Mouse (Mus musculus) gonadal fat pad, adult 2 months (tissue): ENCODE results near the gene Gm20741. TPM values are rescaled to one million over a fixed set of nuclear protein-coding genes. Genes with fewer than 3 reads are reported as not detected.

Experiments used
- DNase-seq: peaks from one replicate; pipeline ENCODE4 v3.0.0-alpha.2; 2012; ENCODE audit warnings: low read depth
- polyA plus RNA-seq: library from polyadenylated mRNA; depleted of rRNA; stranded (reverse); fragments of >200 nt; gene quantifications from 2 replicates; pipeline ENCODE4 v1.2.3, GENCODE M21; 2012; rRNA removed

Gm20741 gene
- not detected in 2 replicates for polyA plus RNA-seq

DNA sequence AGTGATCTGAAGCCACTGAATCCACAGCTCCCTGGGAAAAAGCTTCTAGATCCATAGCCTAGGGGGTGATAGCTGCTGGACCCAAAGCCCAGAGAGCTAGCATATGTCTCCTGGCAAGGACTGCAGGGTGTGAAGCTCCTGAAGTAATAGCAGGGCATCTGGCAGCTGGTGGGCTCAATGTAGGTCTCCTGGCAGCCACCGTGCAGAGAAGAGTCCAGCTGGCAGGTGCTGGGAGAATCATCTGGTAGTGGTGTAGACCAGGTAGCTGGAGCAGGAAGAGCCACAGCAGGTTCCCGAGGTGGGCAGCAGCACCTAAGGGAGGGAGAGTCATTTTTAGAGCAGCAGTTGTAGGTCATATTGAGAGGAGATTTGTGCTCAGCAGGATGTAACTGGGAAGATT is at the start of gene Gm20741:
Gene Gm20741, minus strand, starts transcription at position 394 of the 400 bp plus-strand sequence.
- DNase-seq, result no peak

- DNase-seq, result no peak
Observed at GRCm38 (mm10) chr16:88851450-88851849, 39.4 kb upstream of the Gm20741 start.

DNA sequence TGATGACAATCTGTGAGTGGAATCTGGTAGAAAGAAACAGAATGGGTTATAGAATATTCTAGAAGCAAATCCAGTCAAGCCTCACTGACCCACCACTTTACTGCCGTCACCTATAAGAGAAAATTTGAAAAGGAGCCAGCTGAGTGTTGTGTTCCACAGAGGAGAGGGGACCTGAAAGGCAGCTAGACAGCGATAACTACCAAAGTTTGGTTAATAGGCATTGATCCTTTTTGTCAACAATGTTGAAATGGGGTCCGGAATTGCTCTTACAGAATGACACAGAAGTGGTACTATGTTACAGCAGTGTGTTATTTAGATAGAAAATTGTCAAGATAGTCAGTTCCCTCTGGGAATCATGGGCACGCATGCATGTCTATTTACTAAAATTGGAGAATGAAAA is 36.5 kb upstream of the Gm20741 start:
- DNase-seq, result no peak

DNA sequence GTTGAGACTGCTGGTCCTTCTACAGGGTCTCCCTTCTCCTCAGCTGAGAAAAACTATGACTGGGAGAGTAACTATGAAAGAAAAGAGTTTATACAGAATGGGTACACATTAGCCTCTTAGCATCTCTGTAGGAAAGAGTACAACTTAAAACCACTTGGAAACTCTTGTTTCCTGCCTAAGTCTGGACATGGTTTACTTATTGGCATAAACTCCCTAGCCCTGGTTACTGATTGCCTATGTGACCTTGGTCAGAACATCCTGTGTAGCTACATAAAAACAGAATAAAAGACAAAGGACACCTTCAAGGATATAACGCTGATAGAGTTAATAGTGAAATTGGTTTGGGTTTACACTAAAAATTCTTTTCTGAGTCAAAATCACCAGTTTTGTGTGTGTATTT is 35.3 kb upstream of the Gm20741 start:
- no peak for DNase-seq

DNA sequence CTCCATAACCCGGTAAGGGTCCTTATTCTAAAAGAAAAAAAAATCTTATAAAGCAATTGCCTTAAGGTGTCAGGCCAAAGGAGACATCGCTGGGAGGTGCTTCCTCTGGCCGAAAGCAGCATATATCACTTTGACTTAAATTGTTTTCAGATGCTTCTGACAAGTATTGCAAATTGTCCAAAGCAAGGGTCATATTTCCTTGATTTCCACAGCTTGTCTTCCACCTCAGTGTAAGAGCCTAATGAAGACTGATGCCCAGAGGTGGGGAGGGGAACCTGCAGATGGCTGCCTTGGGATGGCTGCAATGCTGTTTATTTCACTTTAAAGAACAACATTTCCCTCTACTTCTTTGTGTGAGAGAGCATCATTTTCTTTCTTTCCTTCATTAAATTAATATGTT is 15.0 kb upstream of the Gm20741 start:
- DNase-seq, result no peak

DNA sequence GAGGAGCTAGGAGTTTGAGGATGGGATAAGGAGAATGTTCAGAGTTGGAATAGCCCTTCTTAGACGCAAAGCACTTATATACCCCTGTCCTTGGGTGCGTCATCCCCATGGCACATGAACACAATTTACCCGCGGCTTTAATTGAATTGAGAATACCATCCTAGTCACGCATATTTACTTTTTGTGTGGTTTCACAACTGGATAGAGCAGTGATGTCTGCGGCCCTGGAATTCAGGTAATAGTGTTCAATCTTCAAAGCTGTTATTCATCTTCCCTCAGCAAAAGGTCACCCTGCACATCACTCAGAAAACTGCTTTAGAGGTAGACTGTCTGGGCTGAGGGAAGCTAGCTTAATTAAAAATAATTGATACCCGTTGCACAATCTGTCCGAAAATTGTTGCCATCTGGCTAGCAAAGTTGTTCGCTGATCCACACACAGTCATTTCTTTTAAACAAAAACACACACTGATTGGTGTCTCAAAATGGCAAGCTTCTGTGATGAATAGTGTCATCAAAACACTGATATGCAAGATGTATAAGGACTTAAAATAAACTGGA is 14.2 kb upstream of the Gm20741 start, which contains the start of gene Krtap14:
Gene Krtap14, minus strand, starts transcription at position 51 of the 558 bp plus-strand sequence.
- no peak for DNase-seq

- no peak for DNase-seq
Observed at GRCm38 (mm10) chr16:88823736-88824135, 11.7 kb upstream of the Gm20741 start.

GRCm38 (mm10) chr16:88820066-88820465 is 8.0 kb upstream of the Gm20741 start, which contains the start of gene Krtap15:
Gene Krtap15, plus strand, starts transcription at chr16:88820215.
- DNase-seq, result no peak

- no peak for DNase-seq
Observed at GRCm38 (mm10) chr16:88786786-88787185, 25.2 kb downstream of the Gm20741 start.

- DNase-seq, result no peak
Observed at GRCm38 (mm10) chr16:88777596-88777995, 34.4 kb downstream of the Gm20741 start, which contains the start of gene Gm5965. Gene Gm5965, plus strand, starts transcription at chr16:88777896.

GRCm38 (mm10) chr16:88774106-88774505 is 37.9 kb downstream of the Gm20741 start, which contains the start of gene 2310057N15Rik:
Gene 2310057N15Rik, minus strand, starts transcription at chr16:88774206.
- no peak for DNase-seq

Other genes with a start within 250 kb of the Gm20741 start
- gene Cldn8, start 249.0 kb downstream of the Gm20741 start, polyA plus RNA-seq, result 40.6 and 42.3 TPM in 2 replicates
- not detected in 2 replicates for gene Krtap24-1, start 199.9 kb downstream of the Gm20741 start, polyA plus RNA-seq
- gene 2310079G19Rik, start 184.6 kb downstream of the Gm20741 start, polyA plus RNA-seq, result not detected in 2 replicates
- gene Krtap26-1, start 164.4 kb downstream of the Gm20741 start, polyA plus RNA-seq, result not detected in 2 replicates
- gene Krtap27-1, start 140.5 kb downstream of the Gm20741 start, polyA plus RNA-seq, result not detected in 2 replicates
- gene 2310061N02Rik, start 104.3 kb downstream of the Gm20741 start, polyA plus RNA-seq, result not detected in 2 replicates
- gene Krtap13-1, start 83.4 kb downstream of the Gm20741 start, polyA plus RNA-seq, result not detected in 2 replicates
- gene Krtap13, start 60.6 kb downstream of the Gm20741 start, polyA plus RNA-seq, result not detected in 2 replicates
- gene 2310034C09Rik, start 53.4 kb downstream of the Gm20741 start, polyA plus RNA-seq, result not detected in 2 replicates
- not detected in 2 replicates for gene 2310057N15Rik, start 38.0 kb downstream of the Gm20741 start, polyA plus RNA-seq
- not detected in 2 replicates for gene Gm5965, start 34.3 kb downstream of the Gm20741 start, polyA plus RNA-seq
- not detected in 2 replicates for gene Krtap15, start 8.0 kb upstream of the Gm20741 start, polyA plus RNA-seq
- gene Krtap14, start 13.9 kb upstream of the Gm20741 start, polyA plus RNA-seq, result not detected in 2 replicates
- not detected in 2 replicates for gene Krtap19-1, start 57.2 kb upstream of the Gm20741 start, polyA plus RNA-seq
- not detected in 2 replicates for gene Krtap19-2, start 62.0 kb upstream of the Gm20741 start, polyA plus RNA-seq
- not detected in 2 replicates for gene Krtap19-3, start 65.8 kb upstream of the Gm20741 start, polyA plus RNA-seq
- gene Krtap19-4, start 72.9 kb upstream of the Gm20741 start, polyA plus RNA-seq, result not detected in 2 replicates
- gene Krtap19-5, start 84.2 kb upstream of the Gm20741 start, polyA plus RNA-seq, result not detected in 2 replicates
- gene Krtap19-9b, start 120.0 kb upstream of the Gm20741 start, polyA plus RNA-seq, result not detected in 2 replicates
- not detected in 2 replicates for gene Krtap16-3, start 150.7 kb upstream of the Gm20741 start, polyA plus RNA-seq
- gene Krtap22-2, start 198.5 kb upstream of the Gm20741 start, polyA plus RNA-seq, result not detected in 2 replicates
- not detected in 2 replicates for gene Gm10229, start 203.1 kb upstream of the Gm20741 start, polyA plus RNA-seq
- not detected in 2 replicates for gene Krtap6-1, start 219.5 kb upstream of the Gm20741 start, polyA plus RNA-seq
- not detected in 2 replicates for gene Gm10228, start 229.3 kb upstream of the Gm20741 start, polyA plus RNA-seq
- not detected in 2 replicates for gene Krtap6-5, start 235.7 kb upstream of the Gm20741 start, polyA plus RNA-seq